Mouse (Mus musculus): ENCODE data around the gene Popdc3. TPM values are rescaled to one million over a fixed set of nuclear protein-coding genes. Genes with fewer than 3 reads are reported as not detected.
"Not testable (repeated sequence)": the region's sequence is repeated elsewhere in the genome, so short reads cannot be mapped to it uniquely, and the experiment has no call there.

The Popdc3 gene
- polyA plus RNA-seq, 1 experiment from 2014 or later, result 1.7 TPM

DNA sequence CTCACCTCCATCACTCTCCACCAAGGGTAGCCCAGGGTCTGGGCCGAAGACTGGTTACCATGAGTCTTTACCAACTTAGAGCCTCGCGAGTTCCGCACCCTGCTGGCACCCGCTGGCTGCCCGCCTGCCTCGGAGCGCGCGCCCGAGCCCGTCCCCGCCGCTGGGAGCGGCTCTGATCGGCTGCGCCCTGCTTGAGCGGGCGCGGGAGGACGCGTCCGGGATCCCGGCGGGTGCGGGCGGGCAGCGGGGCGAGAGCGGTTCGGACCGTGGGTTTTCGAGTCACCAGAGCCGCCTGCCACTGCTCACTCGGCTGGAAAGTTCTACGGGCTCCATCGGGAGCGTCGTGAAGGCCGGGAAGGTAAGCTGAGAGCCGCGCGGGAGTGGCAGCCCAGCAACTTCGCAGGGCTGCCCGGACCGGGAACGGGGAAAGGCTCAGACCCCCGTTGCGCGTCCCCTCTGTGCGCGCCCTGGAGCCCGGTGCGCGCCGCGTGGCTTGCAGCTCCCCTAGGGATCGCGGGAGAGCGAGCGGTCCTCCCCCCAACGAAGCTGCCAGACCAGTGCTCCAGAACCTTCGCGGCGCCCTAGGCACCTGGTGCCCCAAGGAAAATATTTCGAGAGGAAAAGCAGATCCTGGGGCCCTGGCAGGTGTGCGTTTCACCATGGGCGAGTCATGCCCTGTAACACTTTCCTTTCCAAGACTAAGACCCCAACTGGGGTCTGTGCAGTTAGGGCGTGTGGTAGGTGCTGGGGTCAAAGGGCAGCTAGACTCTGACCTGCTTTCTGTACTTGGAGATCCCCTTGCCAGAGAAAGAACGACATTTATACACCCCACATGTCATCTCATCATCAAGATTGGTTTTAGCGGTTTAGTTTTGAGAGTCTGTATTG is 111.6 kb downstream of the Popdc3 start:
- peak; percentile 82 for ATAC-seq (ENCODE audit: low FRiP score, low read depth)
- no peaks in the 10 kb centered on the region for H3K9me3 ChIP-seq

DNA sequence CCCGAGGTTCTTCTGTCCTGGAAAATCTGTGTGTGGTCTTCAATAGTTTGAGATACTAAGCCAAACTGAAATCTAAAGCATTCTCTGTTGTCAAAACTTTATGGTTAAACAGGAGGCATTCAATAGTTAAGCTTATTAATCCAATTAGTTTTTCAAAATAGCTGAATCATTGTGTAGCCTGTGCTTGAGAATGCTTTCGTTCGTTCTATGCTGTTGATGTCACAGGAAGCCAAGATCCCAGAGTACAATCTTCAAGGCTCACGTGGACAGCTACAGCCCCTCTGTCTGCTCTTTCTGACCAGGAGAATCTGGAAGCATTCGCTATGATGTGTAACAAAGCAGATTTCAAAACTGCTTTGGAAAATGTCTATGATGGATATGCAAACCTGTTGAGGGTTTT is 112.7 kb downstream of the Popdc3 start:
- H3K9me3 ChIP-seq, result no peaks in the 10 kb centered on the region
- H3K4me3 ChIP-seq, result no peak overlapping the region
- H3K4me2 ChIP-seq (replicated peaks), result no peak overlapping the region
- 65% methylated on average over 5 of the region's 5 CpGs for WGBS
- ATAC-seq (ENCODE audit: low FRiP score, low read depth), result no peak
- no peak overlapping the region for H3K9ac ChIP-seq
- H3K27ac ChIP-seq, result no peak overlapping the region
- no peaks in the 10 kb centered on the region for H3K36me3 ChIP-seq
- peaks cover 7% of the 10 kb centered on the region; the same call in 1 of the 2 replicates for H3K4me1 ChIP-seq
- peaks cover 29% of the 10 kb centered on the region for H3K27me3 ChIP-seq

More for the DNA sequence above, 111.6 kb downstream of the Popdc3 start:
- Histone ChIP-seq H3K36me3 (no peaks in the 10 kb centered on the region), H3K27me3 (peaks cover 29% of the 10 kb centered on the region), H3K9ac (peak overlapping the region; percentile 73), H3K4me3 (peak overlapping the region; percentile 57), H3K4me1 (peaks cover 7% of the 10 kb centered on the region; the same call in 1 of the 2 replicates), H3K4me2 (replicated peaks) (peak overlapping the region; percentile 97), H3K27ac (no peak overlapping the region)
- 1% methylated on average over 71 of the region's 71 CpGs for WGBS

DNA sequence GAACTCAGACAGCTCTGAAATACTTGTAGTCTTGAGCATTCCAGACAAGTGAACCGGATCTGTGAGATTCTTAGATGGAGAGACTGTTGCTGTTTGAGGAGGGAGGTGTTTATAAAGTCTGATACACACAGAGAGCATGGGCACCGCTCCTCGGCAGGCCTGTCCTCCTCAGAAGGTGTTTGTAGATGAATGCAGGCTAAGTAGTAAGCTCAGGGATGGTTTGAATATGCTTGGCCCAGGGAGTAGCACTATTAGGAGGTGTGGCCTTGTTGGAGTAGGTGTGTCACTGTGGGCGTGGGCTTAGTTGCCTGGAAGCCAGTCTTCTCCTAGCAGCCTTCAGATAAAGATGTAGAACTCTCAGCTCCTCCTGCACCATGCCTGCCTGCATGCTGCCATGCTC is 114.3 kb downstream of the Popdc3 start:
- ATAC-seq (ENCODE audit: low FRiP score, low read depth), result not testable (repeated sequence)
- 60% methylated on average over 4 of the region's 4 CpGs for WGBS

DNA sequence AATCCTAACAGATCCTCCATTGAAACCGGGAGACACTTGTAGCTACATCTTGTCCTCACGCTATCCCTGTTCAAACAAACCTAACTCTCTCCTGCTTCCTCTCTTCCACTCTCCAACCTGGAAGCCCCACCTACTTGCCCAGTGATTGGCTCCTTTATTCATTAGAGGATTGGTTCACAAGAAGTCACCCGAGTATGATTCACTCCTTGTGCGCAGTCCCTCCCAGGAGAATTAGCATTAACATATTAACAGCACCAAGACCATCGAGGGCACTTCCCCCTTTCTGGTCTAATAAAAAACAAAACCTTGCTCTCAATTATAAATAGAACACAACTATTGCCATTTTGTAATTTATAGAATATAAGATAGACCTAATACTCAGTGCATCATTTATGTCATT is 117.2 kb downstream of the Popdc3 start:
- Histone ChIP-seq H3K36me3 (no peaks in the 10 kb centered on the region), H3K9ac (no peak overlapping the region), H3K4me3 (no peak overlapping the region), H3K9me3 (no peaks in the 10 kb centered on the region), H3K27ac (no peak overlapping the region), H3K27me3 (peaks cover 11% of the 10 kb centered on the region), H3K4me2 (replicated peaks) (no peak overlapping the region), H3K4me1 (no peaks in the 10 kb centered on the region)
- ATAC-seq (ENCODE audit: low FRiP score, low read depth), result no peak
- 85% methylated on average over 5 of the region's 5 CpGs for WGBS

More for the DNA sequence above, 114.3 kb downstream of the Popdc3 start:
- not testable (repeated sequence) for H3K36me3 ChIP-seq; H3K4me2 ChIP-seq (replicated peaks); H3K9me3 ChIP-seq; H3K4me1 ChIP-seq; H3K27ac ChIP-seq; H3K4me3 ChIP-seq; H3K9ac ChIP-seq
- H3K27me3 ChIP-seq, result peaks cover 29% of the 10 kb centered on the region

DNA sequence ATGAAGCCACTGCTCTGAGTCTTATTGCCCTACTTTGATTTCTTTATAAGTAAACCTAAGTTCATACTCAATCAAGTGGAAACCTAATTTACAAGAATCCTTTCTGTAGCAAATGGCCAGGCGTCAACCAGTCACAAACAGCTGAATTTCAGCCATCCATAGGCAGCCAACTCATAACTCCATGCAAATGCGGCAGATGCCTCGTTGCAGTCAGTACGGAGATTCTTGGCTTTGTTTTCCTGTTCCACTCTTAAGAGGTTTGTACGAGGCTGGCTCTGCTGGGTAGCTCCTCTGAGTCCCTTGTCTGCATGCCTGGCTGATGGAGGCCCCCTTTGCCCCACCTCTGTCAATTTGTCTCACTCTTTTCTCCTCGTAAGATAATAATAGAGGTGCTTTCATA is 120.6 kb downstream of the Popdc3 start:
- Histone ChIP-seq H3K9me3 (no peaks in the 10 kb centered on the region), H3K4me1 (no peaks in the 10 kb centered on the region), H3K36me3 (no peaks in the 10 kb centered on the region), H3K27ac (no peak overlapping the region), H3K4me3 (no peak overlapping the region), H3K4me2 (replicated peaks) (no peak overlapping the region), H3K9ac (no peak overlapping the region), H3K27me3 (no peaks in the 10 kb centered on the region)
- 74% methylated on average over 6 of the region's 6 CpGs for WGBS
- ATAC-seq (ENCODE audit: low FRiP score, low read depth), result no peak

DNA sequence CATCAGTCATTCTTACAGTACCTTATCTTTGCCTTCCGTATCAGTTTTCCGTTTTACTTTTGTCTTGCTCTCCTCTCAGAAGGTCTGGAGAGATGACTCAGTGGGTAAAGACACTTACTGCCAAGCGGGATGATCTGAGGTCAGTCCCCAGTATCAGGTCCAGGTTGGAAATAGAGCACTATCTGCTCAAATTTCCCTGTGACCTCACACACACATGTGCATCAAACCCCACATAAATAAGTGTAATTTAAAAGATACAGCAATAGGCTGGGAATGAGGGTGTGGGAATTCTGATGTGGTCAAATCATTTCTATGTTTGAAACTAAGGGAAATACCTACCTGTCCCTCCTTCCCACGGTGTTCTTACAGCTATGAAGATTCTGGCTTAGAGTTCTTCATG is 121.6 kb downstream of the Popdc3 start:
- Histone ChIP-seq H3K27ac (no peak overlapping the region), H3K36me3 (no peaks in the 10 kb centered on the region), H3K9me3 (no peaks in the 10 kb centered on the region), H3K9ac (no peak overlapping the region), H3K27me3 (no peaks in the 10 kb centered on the region), H3K4me2 (replicated peaks) (no peak overlapping the region), H3K4me3 (no peak overlapping the region), H3K4me1 (no peaks in the 10 kb centered on the region)
- no peak for ATAC-seq (ENCODE audit: low FRiP score, low read depth)
- WGBS, result 90% methylated on average over 4 of the region's 4 CpGs

DNA sequence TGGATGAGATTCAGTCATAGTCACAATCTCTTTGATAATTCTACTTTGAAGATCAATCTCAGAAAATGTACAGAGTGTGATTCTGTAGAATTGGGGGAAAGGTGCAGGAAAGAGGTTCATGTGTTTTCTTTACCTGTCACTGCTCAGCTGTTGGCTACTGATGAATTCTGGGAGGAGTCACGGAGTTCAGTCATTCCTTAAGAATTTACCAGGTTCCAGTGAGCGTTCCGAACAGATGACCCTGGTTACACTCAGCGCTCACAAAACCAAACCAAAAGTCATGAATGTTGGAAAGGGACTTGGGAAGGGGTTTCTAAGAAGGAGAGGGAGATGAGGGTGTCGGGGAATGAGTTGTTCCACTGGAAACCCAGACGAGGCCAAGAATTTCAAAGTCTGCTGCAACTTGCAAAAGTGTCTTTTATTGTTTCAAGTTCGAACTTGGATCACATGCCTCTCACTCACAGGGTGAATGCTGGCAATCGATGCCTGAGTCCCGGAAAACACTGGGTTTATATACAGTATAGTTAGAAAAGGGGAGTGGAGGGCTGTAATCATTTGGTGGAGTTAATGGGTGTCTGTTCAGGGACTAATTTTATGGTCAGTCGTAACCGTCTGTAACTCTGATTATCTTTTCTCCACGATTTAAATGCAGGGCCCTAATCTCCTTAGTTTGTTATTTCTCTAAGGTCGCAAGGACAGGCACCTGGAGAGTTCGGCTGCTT is 125.6 kb downstream of the Popdc3 start:
- H3K27ac ChIP-seq, result no peak overlapping the region
- no peak overlapping the region for H3K4me2 ChIP-seq (replicated peaks)
- H3K9me3 ChIP-seq, result no peaks in the 10 kb centered on the region
- no peak overlapping the region for H3K4me3 ChIP-seq
- no peak overlapping the region for H3K9ac ChIP-seq
- H3K4me1 ChIP-seq, result no peaks in the 10 kb centered on the region
- no peaks in the 10 kb centered on the region for H3K27me3 ChIP-seq
- ATAC-seq (ENCODE audit: low FRiP score, low read depth), result no peak
- 31% methylated on average over 14 of the region's 14 CpGs for WGBS
- no peaks in the 10 kb centered on the region for H3K36me3 ChIP-seq

DNA sequence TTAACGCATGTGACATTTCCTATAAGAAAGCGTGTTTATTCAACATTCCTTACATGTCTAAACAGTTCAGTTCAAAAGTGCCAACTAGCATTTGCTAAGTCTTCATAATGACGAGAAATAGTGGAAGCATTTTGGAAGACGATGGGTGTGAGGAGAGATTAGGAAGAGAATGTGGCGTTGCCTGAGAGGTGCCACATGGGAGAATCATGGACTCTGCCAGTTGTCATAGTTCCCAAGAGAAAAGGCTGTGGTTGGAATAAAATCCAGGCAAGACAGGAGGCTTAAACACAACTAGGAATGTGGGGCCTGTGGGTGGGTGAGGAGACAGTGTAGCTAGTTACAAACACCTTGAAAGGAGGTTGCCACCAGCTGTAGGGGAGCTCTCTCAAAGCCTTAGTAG is 127.3 kb downstream of the Popdc3 start:
- WGBS, result 81% methylated on average over 5 of the region's 5 CpGs
- Histone ChIP-seq H3K9me3 (no peaks in the 10 kb centered on the region), H3K4me2 (replicated peaks) (no peak overlapping the region), H3K27ac (no peak overlapping the region), H3K4me1 (no peaks in the 10 kb centered on the region), H3K36me3 (no peaks in the 10 kb centered on the region), H3K4me3 (no peak overlapping the region), H3K27me3 (no peaks in the 10 kb centered on the region), H3K9ac (no peak overlapping the region)
- no peak for ATAC-seq (ENCODE audit: low FRiP score, low read depth)

DNA sequence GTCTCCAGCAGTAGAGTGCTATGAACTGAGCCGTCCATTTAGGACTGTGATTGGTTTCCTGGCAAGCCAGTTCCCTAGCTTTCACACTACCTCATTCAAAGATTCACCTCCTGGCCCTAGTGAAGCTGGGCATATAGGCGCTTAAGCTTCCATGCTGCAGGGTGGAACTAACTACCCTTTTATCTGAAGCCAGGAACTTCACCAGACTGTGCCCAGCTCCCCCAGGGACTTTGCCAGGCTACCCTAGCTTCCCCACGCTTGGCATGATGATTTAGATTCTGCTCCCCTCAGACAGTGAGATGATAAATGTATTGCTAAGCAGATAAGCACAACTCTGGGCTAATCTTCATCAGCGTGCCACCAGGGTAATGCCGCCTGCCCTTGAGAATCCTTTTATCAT is 133.2 kb downstream of the Popdc3 start:
- H3K27ac ChIP-seq, result no peak overlapping the region
- no peaks in the 10 kb centered on the region for H3K36me3 ChIP-seq
- 0 out of 2 replicates have a peak, but pooled peaks cover 3% of the 10 kb centered on the region for H3K4me1 ChIP-seq
- 84% methylated on average over 5 of the region's 5 CpGs for WGBS
- no peaks in the 10 kb centered on the region for H3K9me3 ChIP-seq
- H3K4me3 ChIP-seq, result no peak overlapping the region
- no peak overlapping the region for H3K9ac ChIP-seq
- no peak overlapping the region for H3K4me2 ChIP-seq (replicated peaks)
- no peaks in the 10 kb centered on the region for H3K27me3 ChIP-seq
- ATAC-seq (ENCODE audit: low FRiP score, low read depth), result no peak

DNA sequence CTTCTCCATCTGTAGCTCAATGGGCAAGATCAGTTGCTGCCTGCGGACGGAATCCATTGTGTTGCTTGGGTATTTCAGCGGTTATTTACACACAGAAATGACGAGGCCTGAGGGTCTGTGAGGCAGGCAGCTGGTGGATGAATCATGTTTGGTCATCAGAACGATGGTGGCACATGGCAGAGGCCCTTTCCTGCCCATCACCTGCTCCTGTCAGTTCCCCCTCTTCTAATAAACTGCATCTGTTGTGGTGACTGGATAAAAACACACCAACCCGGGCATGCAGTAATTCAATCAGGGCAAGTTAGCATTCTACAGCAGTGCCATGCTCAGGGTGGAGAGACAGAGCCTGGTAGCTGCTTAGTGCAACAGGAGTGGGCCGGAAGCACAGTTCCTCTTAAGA is 133.7 kb downstream of the Popdc3 start:
- H3K36me3 ChIP-seq, result no peaks in the 10 kb centered on the region
- no peaks in the 10 kb centered on the region for H3K9me3 ChIP-seq
- no peak overlapping the region for H3K4me2 ChIP-seq (replicated peaks)
- H3K27me3 ChIP-seq, result no peaks in the 10 kb centered on the region
- peak; percentile 79 for ATAC-seq (ENCODE audit: low FRiP score, low read depth)
- no peak overlapping the region for H3K27ac ChIP-seq
- H3K4me1 ChIP-seq, result 0 out of 2 replicates have a peak, but pooled peaks cover 3% of the 10 kb centered on the region
- no peak overlapping the region for H3K4me3 ChIP-seq
- H3K9ac ChIP-seq, result no peak overlapping the region
- WGBS, result 75% methylated on average over 7 of the region's 7 CpGs

DNA sequence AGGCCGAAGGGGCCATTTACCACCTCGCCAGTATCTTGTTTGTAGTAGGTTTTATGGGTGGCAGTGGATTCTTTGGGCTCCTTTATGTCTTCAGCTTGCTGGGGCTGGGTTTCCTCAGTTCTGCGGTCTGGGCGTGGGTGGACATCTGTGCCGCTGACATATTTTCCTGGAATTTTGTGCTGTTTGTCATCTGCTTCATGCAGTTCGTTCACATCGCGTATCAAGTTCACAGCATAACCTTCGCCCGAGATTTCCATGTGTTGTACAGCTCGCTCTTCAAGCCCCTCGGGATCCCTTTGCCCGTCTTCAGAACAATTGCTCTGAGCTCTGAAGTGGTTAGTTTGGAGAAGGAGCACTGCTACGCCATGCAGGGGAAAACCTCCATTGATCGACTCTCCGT is 137.0 kb downstream of the Popdc3 start:
- WGBS, result 86% methylated on average over 16 of the region's 16 CpGs
- no peak overlapping the region for H3K4me2 ChIP-seq (replicated peaks)
- peaks cover 3% of the 10 kb centered on the region; the same call in 1 of the 2 replicates for H3K9me3 ChIP-seq
- H3K27ac ChIP-seq, result no peak overlapping the region
- H3K27me3 ChIP-seq, result no peaks in the 10 kb centered on the region
- no peak overlapping the region for H3K4me3 ChIP-seq
- H3K9ac ChIP-seq, result no peak overlapping the region
- no peaks in the 10 kb centered on the region for H3K36me3 ChIP-seq
- no peak for ATAC-seq (ENCODE audit: low FRiP score, low read depth)
- H3K4me1 ChIP-seq, result 0 out of 2 replicates have a peak, but pooled peaks cover 3% of the 10 kb centered on the region

DNA sequence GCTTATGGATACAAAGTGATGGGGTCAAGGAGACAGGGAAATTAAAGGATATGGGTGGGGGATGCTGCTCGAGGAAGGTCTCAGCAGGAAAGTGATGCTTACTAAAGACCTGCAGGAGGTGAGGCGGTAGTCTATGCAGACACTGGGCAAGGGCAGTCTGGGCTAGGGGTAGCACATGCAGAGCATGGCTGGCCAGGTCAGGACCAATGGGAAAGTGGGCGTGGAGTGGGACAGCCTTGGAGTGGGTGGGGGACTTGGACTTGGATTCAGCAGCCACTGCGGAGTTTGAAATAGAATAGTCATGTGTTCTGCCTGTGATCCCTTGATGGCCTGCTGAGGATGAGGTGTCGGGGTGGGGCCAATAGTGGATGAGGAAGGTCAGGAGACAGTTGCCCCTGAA is 141.0 kb downstream of the Popdc3 start:
- Histone ChIP-seq H3K4me2 (replicated peaks) (no peak overlapping the region), H3K4me3 (no peak overlapping the region), H3K9me3 (peaks cover 3% of the 10 kb centered on the region; the same call in 1 of the 2 replicates), H3K27ac (no peak overlapping the region), H3K9ac (no peak overlapping the region), H3K36me3 (no peaks in the 10 kb centered on the region), H3K27me3 (no peaks in the 10 kb centered on the region), H3K4me1 (no peaks in the 10 kb centered on the region)
- no peak for ATAC-seq (ENCODE audit: low FRiP score, low read depth)
- 89% methylated on average over 5 of the region's 5 CpGs for WGBS

All from limb, embryonic 13.5 days (tissue).